Mouse (Mus musculus): ENCODE data around the gene Atg10. TPM values are rescaled to one million over a fixed set of nuclear protein-coding genes. Genes with fewer than 3 reads are reported as not detected.

The Atg10 gene
- total RNA-seq, 4 experiments from 2014 or later = 28.3 to 32.7 (median 28.8) TPM

GRCm38 (mm10) chr13:91175347-91175746 lies 48.4 kb downstream of the Atg10 start:
- DNase-seq (ENCODE audit: low spot score) = no peak

DNA sequence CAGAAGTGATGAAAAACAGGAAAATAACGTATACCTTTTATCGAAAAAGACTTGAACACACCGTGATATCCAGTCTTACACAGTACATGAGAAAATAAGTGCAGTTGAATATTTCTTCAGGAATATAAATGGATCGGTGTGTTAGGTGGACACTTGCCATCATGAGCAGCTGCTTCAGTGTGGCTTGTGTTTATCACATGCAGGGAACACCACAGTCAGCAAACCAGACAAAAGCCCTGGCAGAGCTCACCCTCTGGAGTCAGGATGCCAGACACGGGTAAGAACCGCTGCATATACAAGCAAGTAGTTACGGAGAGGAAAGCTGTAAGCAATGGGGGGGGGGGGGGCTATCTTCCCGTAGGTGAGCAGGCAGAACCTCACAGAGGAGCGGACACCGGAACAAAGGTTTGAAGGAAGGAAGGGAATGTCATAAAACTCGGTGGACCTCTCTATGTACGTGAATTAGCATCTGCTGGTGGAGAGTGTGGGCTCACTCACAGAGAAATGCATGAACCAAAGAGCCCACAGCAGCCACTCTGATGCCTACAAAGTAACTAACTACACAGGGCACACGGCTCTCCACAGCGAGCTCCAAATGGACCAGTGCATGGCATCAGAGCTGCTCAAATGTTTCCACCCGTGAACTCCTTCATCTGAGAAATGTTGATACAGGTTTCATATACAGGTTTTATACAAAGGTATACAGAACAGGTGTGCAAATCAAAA lies 51.8 kb downstream of the Atg10 start:
- peak; percentile 25 for DNase-seq (ENCODE audit: low spot score)

DNA sequence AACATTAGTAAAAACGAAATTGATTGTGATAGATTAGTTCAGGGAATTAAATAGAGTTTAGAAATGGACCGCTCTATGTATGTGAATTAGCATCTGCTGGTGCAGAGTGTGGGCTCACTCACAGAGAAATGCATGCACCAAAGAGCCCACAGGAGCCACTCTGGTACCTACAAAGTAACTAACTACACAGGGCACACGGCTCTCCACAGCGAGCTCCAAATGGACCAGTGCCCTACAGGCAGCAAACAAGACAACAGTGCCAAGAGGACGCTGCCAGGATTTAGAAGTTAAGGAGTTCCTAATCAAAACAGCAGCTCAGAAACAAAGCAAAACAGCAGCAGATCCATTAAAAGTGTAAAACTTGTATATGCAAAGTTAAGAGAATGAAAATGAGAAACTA lies 52.6 kb downstream of the Atg10 start:
- DNase-seq (ENCODE audit: low spot score) = no peak

DNA sequence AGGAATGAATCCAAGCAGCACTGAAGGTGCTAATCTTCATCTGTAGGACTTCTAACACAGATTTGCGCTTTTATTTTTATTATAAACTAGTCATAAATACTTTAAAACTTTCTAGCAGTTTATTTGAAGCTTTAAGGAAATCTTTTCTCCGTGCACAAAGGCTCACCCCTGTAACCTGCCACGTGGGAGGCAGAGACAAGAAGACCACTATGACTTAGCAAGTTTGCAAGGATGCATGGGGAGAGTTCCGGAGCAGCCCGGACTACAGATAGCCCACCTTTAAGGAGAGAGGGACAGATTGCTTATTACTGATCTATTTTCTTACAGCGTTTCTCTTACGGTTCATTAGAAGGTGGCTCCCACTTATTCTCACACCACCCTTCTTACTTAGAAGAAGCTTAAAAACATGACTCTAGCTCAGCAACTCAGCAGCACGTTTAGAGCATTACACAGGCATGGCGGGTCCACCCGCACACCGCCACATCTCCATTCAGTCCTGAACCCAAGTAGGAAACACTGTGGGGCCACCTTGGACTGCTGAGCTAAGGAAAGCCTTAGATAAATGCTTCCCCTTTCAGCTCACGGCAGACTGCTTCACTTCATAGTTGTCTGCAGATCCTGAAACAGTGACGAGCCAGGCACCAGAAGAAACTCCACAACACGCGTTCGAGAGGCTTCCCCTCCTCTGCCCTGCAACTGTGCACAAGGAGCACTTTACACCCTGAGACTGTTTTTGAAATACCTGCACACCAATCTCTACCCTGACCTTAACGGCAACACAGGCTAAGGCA lies 54.0 kb downstream of the Atg10 start:
- no peak for DNase-seq (ENCODE audit: low spot score)

DNA sequence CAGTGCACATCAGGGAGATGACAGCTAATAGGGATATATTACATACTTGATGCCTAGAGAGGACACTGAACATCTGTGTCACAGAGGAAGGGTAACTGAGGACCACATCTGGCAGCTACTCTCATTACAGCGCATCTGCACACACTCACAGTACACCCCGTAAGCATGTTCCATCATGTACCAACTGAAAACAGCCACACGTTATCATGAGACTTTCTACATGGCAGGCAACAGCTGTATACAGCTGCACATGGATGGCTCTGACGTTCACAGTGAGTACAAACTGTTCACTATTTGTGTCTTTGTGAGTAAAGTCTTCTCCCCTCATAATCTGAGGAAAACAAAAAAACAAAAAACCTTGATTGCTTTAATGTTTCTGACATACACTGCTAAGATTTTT lies 55.3 kb downstream of the Atg10 start:
- DNase-seq (ENCODE audit: low spot score) = no peak

DNA sequence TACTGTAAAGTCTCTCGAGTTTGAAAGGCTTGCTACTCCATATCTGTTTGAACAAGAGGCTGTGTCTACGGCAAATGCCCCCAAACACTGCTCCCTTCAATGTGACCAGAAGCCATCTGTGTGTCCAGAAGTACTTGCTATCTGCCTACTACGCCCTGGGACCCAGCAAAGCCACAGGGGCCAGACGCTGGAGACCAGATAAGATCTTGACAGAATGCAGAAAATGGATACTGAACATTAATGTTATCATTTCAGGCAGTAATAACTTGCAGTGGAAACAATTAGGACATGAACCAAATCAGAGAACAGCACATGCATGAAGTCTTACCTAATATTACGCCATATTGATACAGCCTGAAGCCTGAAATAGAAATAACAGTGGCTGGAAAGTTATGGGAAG lies 56.2 kb downstream of the Atg10 start:
- no peak for DNase-seq (ENCODE audit: low spot score)

DNA sequence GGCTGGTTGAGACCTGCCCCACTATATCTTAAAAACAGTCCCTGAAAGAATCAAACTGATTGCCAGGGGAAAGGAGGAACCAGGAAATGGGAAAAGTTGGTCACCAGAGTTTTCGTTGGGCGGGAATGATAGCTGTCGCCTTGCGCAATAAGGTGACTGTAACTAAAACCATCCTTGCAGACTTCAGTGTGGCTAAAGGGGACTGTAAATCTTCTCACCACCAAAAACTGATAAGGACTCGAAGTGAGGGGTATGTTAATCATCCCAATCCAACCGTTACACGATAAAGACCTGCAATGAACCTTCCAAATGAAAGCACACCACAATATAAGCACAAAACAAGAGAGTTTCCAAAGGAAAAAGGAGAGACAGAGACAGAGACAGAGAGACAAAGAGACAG lies 57.5 kb downstream of the Atg10 start:
- DNase-seq (ENCODE audit: low spot score) = no peak

- peak; percentile 23 for DNase-seq (ENCODE audit: low spot score)
Observed at GRCm38 (mm10) chr13:91165200-91165599, 58.6 kb downstream of the Atg10 start.

GRCm38 (mm10) chr13:91163292-91163691 lies 60.5 kb downstream of the Atg10 start:
- no peak for DNase-seq (ENCODE audit: low spot score)

DNA sequence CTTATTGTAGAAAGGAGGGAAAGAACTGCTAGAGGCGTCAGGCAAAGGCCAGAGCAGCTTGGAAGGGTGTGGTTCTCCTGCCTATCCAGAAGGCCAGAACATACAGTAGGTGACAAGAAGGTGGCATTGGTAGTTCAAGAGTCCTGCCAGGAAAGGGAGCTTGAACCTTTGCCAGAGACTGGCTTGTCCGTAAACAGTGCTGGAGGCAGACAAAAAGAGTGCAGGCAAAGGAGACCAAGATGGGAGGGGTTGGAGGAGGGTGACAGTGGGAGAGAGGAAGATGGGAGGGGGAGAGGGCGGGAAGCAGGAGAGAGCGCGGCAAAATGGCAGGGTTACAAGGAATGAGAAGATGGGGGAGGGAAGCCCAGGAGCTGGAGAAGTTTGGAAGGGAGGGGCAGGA lies 61.3 kb downstream of the Atg10 start:
- DNase-seq (ENCODE audit: low spot score) = no peak

DNA sequence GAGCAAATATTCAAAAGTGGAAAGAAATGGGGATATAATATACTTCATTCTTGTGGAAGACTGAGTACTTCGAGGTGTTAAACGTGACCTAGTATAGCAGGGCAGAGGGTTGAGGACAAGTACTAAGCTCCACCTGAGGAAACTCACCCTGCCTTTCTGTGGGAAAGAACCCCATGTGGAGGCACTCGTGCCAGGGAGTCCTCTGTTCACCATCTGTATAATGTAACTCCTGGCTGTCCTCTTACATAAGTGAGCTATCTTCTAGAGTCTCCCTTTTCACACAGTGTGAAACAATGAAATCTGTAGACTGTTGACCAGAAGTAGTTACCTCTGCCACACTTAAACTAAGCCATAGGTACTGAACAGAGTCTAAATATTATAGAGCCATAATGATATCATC lies 63.2 kb downstream of the Atg10 start:
- no peak for DNase-seq (ENCODE audit: low spot score)

- DNase-seq (ENCODE audit: low spot score) = no peak
Observed at GRCm38 (mm10) chr13:91159881-91160280, 63.9 kb downstream of the Atg10 start.

DNA sequence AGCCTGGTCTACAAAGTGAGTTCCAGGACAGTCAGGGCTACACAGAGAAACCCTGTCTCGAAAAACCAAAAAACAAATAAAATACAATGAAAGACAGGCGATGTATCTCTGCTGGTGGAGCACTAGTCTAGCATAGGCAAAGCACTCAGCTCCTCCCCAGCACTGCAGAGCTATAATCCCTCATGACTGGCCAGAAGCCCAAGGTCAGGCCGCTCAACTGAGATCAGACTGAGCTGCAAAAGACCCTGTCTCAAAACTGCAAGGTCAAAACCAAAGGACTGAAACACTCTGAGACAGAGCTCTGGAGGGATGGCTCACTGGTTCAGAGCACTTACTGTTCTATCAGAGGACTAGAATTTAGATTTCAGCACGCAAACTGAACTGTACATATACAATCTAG lies 65.8 kb downstream of the Atg10 start:
- no peak for DNase-seq (ENCODE audit: low spot score)

GRCm38 (mm10) chr13:91157429-91157828 lies 66.3 kb downstream of the Atg10 start:
- DNase-seq (ENCODE audit: low spot score) = no peak

DNA sequence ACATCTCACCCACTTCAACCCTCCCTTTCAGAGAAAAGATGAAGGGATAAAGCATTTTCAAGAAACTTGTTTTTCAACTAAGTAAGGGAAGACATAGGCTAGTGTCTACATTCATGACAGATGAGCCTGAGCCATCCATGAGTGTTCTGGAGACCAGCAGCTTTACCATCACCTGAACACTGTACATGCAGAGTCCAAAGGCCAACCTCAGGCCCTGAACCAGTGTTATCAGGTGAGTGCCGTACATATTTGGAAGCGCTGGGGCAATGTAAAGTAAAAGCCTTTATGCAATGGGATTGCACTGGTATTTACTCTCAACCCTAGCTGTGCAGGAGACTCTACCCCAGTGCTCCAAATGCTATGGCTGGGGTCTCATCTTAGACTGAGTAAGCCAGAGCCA lies 66.8 kb downstream of the Atg10 start:
- DNase-seq (ENCODE audit: low spot score) = no peak

DNA sequence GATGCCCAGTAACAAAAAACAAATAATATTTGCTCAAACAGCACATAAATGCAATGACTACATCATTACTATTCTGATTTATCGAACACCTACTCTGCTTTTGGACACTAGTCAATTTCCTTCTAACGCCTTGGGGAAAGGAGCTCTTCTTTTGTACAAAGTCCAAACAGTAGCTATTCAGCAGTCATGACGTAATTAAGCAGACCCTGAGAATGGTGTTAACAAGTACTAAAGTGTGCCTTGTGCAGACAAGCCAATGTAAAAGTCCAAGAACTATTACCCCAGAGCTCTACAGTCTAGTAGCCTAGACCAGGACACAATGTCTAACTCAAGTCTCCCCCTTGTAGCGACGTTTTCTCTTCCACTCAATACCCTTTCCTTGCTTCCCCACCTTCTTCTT lies 67.5 kb downstream of the Atg10 start:
- DNase-seq (ENCODE audit: low spot score) = no peak

DNA sequence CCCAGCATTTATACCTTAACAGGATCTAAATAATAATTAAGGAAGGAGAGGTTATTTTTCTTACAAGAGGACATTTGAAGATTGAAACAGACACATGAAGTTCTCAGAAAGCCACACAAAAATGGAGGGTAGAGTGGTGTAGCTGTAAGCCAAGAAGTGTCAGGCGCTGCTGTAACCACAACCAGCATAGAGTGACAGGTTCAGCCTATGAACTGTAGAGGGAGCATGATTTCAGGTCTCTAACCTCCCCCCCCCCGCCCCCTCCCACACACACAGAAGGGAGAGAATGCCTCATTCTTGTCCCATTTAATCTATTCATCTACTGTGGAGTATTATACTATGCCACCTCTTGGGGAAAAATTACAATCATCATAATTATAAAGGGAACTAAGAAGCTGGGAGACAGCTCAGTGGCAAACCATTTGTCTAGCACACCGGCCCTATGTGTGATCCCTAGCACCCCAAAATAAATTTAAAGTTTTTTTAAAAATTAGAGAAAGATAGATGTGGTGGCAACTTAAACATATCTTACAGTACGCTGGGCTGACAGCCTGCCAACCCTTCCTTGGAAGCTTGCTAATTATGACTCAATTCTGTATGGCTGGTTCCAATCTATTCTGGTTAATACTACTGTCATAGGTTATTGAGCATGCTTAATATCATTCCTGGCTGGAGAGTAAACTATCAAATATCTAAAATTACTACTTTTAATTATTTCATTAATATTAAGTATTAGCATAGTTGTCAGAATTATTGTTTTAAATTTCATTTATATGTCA lies 68.2 kb downstream of the Atg10 start:
- DNase-seq (ENCODE audit: low spot score) = no peak

DNA sequence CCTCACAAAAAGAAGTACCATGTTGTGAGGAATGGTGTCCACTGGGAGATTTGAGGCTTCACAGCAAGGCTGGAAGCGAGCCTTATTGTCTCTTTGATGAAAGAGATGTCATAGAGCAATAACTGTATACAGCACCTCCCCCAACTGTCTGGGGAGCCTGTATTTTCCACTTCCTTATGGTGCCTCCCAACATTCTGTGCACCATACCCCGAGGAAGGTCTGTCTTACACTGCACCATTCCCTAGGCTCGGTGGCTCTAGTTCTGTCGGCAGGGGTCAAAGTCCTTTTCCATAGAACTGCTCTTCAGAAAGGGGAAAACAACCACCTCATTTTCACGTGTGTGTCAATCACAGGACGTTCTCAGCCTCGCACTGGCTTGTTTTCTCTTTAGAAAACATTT lies 69.1 kb downstream of the Atg10 start:
- no peak for DNase-seq (ENCODE audit: low spot score)

DNA sequence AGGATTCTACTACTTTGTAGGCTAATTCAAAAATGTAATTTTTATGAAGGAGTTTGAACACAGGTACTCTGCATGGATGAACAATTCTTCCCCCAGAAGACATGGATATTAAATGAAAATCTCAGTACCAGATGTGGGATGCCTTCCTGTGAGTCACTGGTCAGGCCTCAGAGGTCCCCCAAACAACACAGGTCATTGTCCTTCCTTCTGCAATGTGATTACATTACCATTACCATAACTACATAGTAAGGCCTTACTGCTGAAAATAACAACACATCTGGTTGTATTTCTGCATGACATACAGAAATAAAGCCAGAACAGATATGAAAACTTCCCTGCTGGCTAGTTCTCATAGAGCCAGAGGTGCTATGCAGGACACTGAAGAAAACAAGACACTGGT lies 87.4 kb downstream of the Atg10 start:
- DNase-seq (ENCODE audit: low spot score) = no peak

- DNase-seq (ENCODE audit: low spot score) = no peak
Observed at GRCm38 (mm10) chr13:91133334-91133890, 90.4 kb downstream of the Atg10 start.

DNA sequence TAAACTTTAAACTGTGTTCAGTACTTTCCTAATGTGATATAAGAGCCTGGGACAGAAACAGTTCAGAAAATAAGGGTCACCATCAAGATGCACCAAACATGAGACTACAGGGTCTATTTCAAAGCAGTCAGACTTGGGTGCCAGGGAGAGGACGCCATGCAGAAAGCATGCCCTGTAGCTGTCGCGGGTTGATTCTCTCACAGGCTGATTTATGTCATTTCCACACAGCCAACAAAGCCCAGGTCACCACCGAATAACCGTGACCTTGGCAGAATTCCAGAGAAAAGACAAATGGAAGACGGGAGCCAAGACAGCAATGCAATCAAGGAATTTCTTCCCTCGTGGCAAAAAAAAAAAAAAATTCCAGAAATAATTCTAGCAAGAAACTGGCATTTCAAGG lies 94.7 kb downstream of the Atg10 start:
- no peak for DNase-seq (ENCODE audit: low spot score)

DNA sequence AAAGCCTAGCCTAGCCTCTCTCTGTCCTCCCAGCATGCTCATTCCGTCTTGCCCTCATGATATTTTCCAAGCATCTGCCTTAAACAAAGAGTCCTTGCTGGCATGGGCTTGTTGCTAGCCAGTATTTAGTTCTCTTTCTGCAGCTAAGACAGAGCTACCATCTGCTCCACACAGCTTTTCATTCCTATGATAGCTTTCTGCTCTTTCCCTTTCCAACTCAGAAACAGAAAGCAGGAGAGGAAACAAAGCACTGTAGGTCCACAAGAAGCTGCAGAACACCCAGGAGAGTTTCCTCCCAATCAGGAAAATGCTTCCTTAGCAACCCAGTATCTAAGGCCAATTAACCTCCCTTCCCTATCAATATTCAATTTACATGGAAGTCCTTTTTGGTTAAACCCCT lies 95.2 kb downstream of the Atg10 start:
- DNase-seq (ENCODE audit: low spot score) = no peak
